Mouse (Mus musculus): Measurements from ENCODE around the gene Cyfip1. TPM values are rescaled to one million over a fixed set of nuclear protein-coding genes. Genes with fewer than 3 reads are reported as not detected.

Cyfip1 gene
- polyA plus RNA-seq, 1 experiment from 2014 or later, result 59.1 TPM

DNA sequence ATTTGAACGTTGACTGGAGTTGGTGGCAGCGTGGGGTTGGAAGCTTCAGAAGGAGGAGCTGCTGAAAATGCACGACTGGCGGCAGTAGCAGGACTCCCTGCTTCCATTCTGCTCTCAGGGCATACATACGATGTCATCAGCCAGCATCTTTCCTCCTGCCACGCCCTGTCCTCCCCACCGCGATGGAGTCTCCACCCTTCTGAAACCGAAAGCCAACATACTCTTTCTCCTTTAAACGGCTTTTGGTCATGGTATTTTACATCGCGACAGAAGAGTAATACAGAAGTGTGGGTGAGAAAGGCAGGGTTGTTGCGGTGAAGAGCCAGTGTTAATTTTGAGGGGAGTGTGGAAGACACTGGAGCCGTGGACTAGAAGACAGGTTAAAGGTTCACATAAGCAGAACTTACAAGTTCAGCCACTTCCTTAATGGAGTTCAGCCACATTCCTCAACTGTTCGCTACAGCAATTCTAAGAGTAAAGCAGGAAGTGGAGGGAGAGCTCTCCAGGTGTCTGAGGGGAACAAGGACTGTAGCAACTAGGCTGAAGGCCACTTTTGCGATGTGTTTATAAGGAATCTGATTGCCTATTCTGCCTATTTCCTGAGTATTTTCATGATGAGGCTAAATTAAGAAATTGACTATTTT, 126.8 kb downstream of the Cyfip1 start:
- Histone ChIP-seq H3K9me3 (ENCODE audit: control insufficient read depth, low read length) (no peaks in the 10 kb centered on the region), H3K9ac (ENCODE audit: low read length) (peak overlapping the region; percentile 45; the same call in 1 of the 2 replicates)
- ATAC-seq (ENCODE audit: low FRiP score, low TSS enrichment), result peak; percentile 91

DNA sequence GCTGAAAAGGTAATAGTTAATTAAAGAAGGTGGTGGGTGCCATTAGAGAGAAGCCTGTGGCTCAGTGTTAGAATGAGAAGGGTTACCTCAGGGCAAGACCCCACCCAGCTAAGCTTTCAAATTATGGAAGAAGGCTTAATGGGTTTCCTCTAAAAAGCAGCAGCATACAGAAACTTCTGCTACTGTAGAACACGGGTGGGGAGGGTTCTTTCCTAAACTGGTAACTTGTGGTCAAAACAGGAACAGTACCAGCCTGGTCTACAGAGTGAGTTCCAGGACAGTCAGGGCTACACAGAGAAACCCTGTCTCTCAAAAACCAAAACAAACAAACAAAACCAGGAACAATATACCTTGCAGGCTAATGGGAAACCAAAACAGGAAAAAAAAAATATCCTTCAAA, 127.9 kb downstream of the Cyfip1 start:
- no peak for DNase-seq (ENCODE audit: low spot score)
- H3K4me1 ChIP-seq (replicated peaks; ENCODE audit: control insufficient read depth, insufficient read depth), result no peaks in the 10 kb centered on the region
- H3K27me3 ChIP-seq (ENCODE audit: control insufficient read depth, insufficient read depth, low read length), result no peaks in the 10 kb centered on the region
- H3K9ac ChIP-seq (ENCODE audit: low read length), result no peak overlapping the region
- H3K36me3 ChIP-seq (ENCODE audit: control insufficient read depth, insufficient read depth, low read length), result no peaks in the 10 kb centered on the region
- TF ChIP-seq CTCF (IDR thresholded peaks at IDR 0.05; ENCODE audit: low read depth), result no peak
- TF ChIP-seq EP300 (optimal IDR thresholded peaks at IDR 0.05), result no peak
- no peak overlapping the region for H3K4me3 ChIP-seq (ENCODE audit: low read depth, low read length)
- ATAC-seq (ENCODE audit: low FRiP score, low TSS enrichment), result no peak
- no peak overlapping the region for H3K27ac ChIP-seq (replicated peaks)
- no peaks in the 10 kb centered on the region for H3K9me3 ChIP-seq (ENCODE audit: control insufficient read depth, low read length)
- no peak overlapping the region for H3K4me2 ChIP-seq (replicated peaks; ENCODE audit: low read depth)
- WGBS, result 74% methylated on average over 1 of the region's 1 CpGs

More for the DNA sequence above, 126.8 kb downstream of the Cyfip1 start:
- Histone ChIP-seq H3K36me3 (ENCODE audit: control insufficient read depth, insufficient read depth, low read length) (no peaks in the 10 kb centered on the region), H3K4me3 (ENCODE audit: low read depth, low read length) (peak overlapping the region; percentile 36), H3K27me3 (ENCODE audit: control insufficient read depth, insufficient read depth, low read length) (no peaks in the 10 kb centered on the region), H3K27ac (replicated peaks) (0 out of 2 replicates have a peak overlapping the region, but pooled peaks have one; percentile 40), H3K4me2 (replicated peaks; ENCODE audit: low read depth) (peak overlapping the region; percentile 55), H3K4me1 (replicated peaks; ENCODE audit: control insufficient read depth, insufficient read depth) (no peaks in the 10 kb centered on the region)
- TF ChIP-seq CTCF (IDR thresholded peaks at IDR 0.05; ENCODE audit: low read depth) (0 out of 2 replicates have a peak, but pooled peaks have one; percentile 5), EP300 (optimal IDR thresholded peaks at IDR 0.05) (no peak)
- peak; percentile 63 for DNase-seq (ENCODE audit: low spot score)
- WGBS, result 31% methylated on average over 16 of the region's 16 CpGs

GRCm38 (mm10) chr7:55974429-55974828, 132.9 kb downstream of the Cyfip1 start:
- Histone ChIP-seq H3K36me3 (ENCODE audit: control insufficient read depth, insufficient read depth, low read length) (no peaks in the 10 kb centered on the region), H3K27ac (replicated peaks) (no peak overlapping the region), H3K4me1 (replicated peaks; ENCODE audit: control insufficient read depth, insufficient read depth) (no peaks in the 10 kb centered on the region), H3K4me2 (replicated peaks; ENCODE audit: low read depth) (no peak overlapping the region), H3K9ac (ENCODE audit: low read length) (no peak overlapping the region), H3K27me3 (ENCODE audit: control insufficient read depth, insufficient read depth, low read length) (no peaks in the 10 kb centered on the region), H3K9me3 (ENCODE audit: control insufficient read depth, low read length) (no peaks in the 10 kb centered on the region), H3K4me3 (ENCODE audit: low read depth, low read length) (no peak overlapping the region)
- DNase-seq (ENCODE audit: low spot score) (no peak), ATAC-seq (ENCODE audit: low FRiP score, low TSS enrichment) (no peak)
- 100% methylated on average over 2 of the region's 2 CpGs for WGBS
- no peak for TF ChIP-seq EP300 (optimal IDR thresholded peaks at IDR 0.05)
- peak; percentile 42 for TF ChIP-seq CTCF (IDR thresholded peaks at IDR 0.05; ENCODE audit: low read depth)

GRCm38 (mm10) chr7:55981511-55981910, 140.0 kb downstream of the Cyfip1 start:
- TF ChIP-seq EP300 (optimal IDR thresholded peaks at IDR 0.05) (no peak), CTCF (IDR thresholded peaks at IDR 0.05; ENCODE audit: low read depth) (no peak)
- no peak for ATAC-seq (ENCODE audit: low FRiP score, low TSS enrichment)
- no peak overlapping the region for H3K9ac ChIP-seq (ENCODE audit: low read length)
- H3K9me3 ChIP-seq (ENCODE audit: control insufficient read depth, low read length), result no peaks in the 10 kb centered on the region
- no peaks in the 10 kb centered on the region for H3K4me1 ChIP-seq (replicated peaks; ENCODE audit: control insufficient read depth, insufficient read depth)
- 75% methylated on average over 2 of the region's 2 CpGs for WGBS
- H3K27ac ChIP-seq (replicated peaks), result no peak overlapping the region
- H3K4me2 ChIP-seq (replicated peaks; ENCODE audit: low read depth), result no peak overlapping the region
- H3K36me3 ChIP-seq (ENCODE audit: control insufficient read depth, insufficient read depth, low read length), result no peaks in the 10 kb centered on the region; the same call in 1 of the 2 replicates
- H3K27me3 ChIP-seq (ENCODE audit: control insufficient read depth, insufficient read depth, low read length), result no peaks in the 10 kb centered on the region
- no peak overlapping the region for H3K4me3 ChIP-seq (ENCODE audit: low read depth, low read length)
- DNase-seq (ENCODE audit: low spot score), result no peak

Other genes with a start within 250 kb of the Cyfip1 start
- gene Siglech, start 73.6 kb upstream of the Cyfip1 start, polyA plus RNA-seq (2015; fragmentation: Nextera tagmentation; extraction: Ambion mirVana), result 0.79 and 0.81 TPM in 2 replicates
- 8.8 and 10.0 TPM in 2 replicates for gene Tubgcp5, start 47.6 kb upstream of the Cyfip1 start, polyA plus RNA-seq (2015; fragmentation: Nextera tagmentation; extraction: Ambion mirVana)
- 38.0 and 39.2 TPM in 2 replicates for gene Nipa2, start 120.7 kb downstream of the Cyfip1 start, polyA plus RNA-seq (2015; fragmentation: Nextera tagmentation; extraction: Ambion mirVana)
- 6.3 and 6.4 TPM in 2 replicates for gene Nipa1, start 178.2 kb downstream of the Cyfip1 start, polyA plus RNA-seq (2015; fragmentation: Nextera tagmentation; extraction: Ambion mirVana)
- gene Herc2, start 208.5 kb downstream of the Cyfip1 start, polyA plus RNA-seq (2015; fragmentation: Nextera tagmentation; extraction: Ambion mirVana), result 10.9 and 11.9 TPM in 2 replicates

All from stomach, postnatal 0 days (tissue).